Mouse (Mus musculus): ENCODE data around the gene Ccdc65. TPM values are rescaled to one million over a fixed set of nuclear protein-coding genes. Genes with fewer than 3 reads are reported as not detected.

The Ccdc65 gene
- total RNA-seq, 1 experiment from 2014 or later: not detected

- ATAC-seq (ENCODE audit: extremely low read depth, insufficient number of reproducible peaks, low FRiP score, poor library complexity, severe bottlenecking): no peak
Measured at GRCm38 (mm10) chr15:98771813-98772425, 63.9 kb downstream of the Ccdc65 start.

DNA sequence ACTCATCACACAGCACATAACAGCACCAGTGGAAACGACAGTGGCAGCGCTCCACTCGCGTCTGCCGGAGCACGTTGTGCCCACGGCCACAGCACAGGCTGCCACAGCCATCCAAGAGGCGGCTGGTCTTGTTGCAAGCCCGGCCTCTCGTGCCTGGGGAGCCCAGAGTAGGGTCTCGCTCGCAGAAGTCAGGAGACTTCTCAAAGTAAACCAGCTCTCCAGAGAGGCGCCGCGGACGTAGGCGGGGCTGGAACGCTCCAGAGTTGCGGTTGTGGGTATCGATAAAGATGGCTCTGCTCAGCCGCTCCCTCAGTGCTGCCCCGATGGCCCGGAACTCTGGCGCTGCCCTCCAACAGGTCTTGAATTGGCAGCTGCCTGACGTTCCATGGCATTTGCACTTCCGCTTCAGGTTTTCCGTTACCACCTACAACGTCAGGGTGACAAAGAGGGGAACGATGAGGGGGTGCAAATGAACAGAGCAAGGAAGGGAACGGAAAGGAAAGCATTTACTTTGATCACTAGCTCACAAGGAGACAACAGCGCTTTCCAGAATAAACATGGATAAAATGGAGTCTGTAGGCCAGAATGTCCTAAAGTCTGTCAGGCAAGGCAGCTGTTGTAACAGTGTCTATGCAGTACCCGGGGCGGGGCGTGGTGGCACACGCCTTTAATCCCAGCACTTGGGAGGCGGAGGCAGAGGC, 64.7 kb downstream of the Ccdc65 start:
- ATAC-seq (ENCODE audit: extremely low read depth, insufficient number of reproducible peaks, low FRiP score, poor library complexity, severe bottlenecking): peak; percentile 40

Other genes with a start within 250 kb of the Ccdc65 start
- not detected in 2 replicates for gene OR5BS1P, start 238.3 kb upstream of the Ccdc65 start, total RNA-seq (2017)
- not detected in 2 replicates for gene Lalba, start 225.5 kb upstream of the Ccdc65 start, total RNA-seq (2017)
- not detected in 2 replicates for gene Olfr279, start 215.8 kb upstream of the Ccdc65 start, total RNA-seq (2017)
- 39.3 and 42.1 TPM in 2 replicates for gene Kansl2, start 173.9 kb upstream of the Ccdc65 start, total RNA-seq (2017)
- 105 and 123 TPM in 2 replicates for gene Ccnt1, start 137.3 kb upstream of the Ccdc65 start, total RNA-seq (2017)
- 1.6 TPM in 1 of 2 replicates, not detected in the other for gene 4930415O20Rik, start 137.2 kb upstream of the Ccdc65 start, total RNA-seq (2017)
- 2.0 and 2.8 TPM in 2 replicates for gene Adcy6, start 98.1 kb upstream of the Ccdc65 start, total RNA-seq (2017)
- not detected in 2 replicates for gene Cacnb3, start 77.4 kb upstream of the Ccdc65 start, total RNA-seq (2017)
- gene Ddx23, start 45.3 kb upstream of the Ccdc65 start, total RNA-seq (2017): 109 and 114 TPM in 2 replicates
- 13.8 and 16.5 TPM in 2 replicates for gene Rnd1, start 30.7 kb upstream of the Ccdc65 start, total RNA-seq (2017)
- 5.6 and 10.9 TPM in 2 replicates for gene Fkbp11, start 20.0 kb downstream of the Ccdc65 start, total RNA-seq (2017)
- gene Arf3, start 55.0 kb downstream of the Ccdc65 start, total RNA-seq (2017): 53.5 and 60.3 TPM in 2 replicates
- 0.58 and 0.74 TPM in 2 replicates for gene Wnt10b, start 69.9 kb downstream of the Ccdc65 start, total RNA-seq (2017)
- not detected in 2 replicates for gene Wnt1, start 81.7 kb downstream of the Ccdc65 start, total RNA-seq (2017)
- gene Ddn, start 101.3 kb downstream of the Ccdc65 start, total RNA-seq (2017): 0.12 and 0.25 TPM in 2 replicates
- 107 and 111 TPM in 2 replicates for gene Prkag1, start 123.3 kb downstream of the Ccdc65 start, total RNA-seq (2017)
- 95.0 and 109 TPM in 2 replicates for gene Kmt2d, start 163.0 kb downstream of the Ccdc65 start, total RNA-seq (2017)
- 18.3 and 20.0 TPM in 2 replicates for gene Rhebl1, start 186.3 kb downstream of the Ccdc65 start, total RNA-seq (2017)
- 0.70 TPM in 1 of 2 replicates, not detected in the other for gene Dhh, start 190.3 kb downstream of the Ccdc65 start, total RNA-seq (2017)
- 144 and 182 TPM in 2 replicates for gene Lmbr1l, start 210.0 kb downstream of the Ccdc65 start, total RNA-seq (2017)
- gene Tuba1b, start 226.4 kb downstream of the Ccdc65 start, total RNA-seq (2017): 88.6 and 108 TPM in 2 replicates
- 27.1 and 50.0 TPM in 2 replicates for gene Gm49450, start 245.3 kb downstream of the Ccdc65 start, total RNA-seq (2017)
- 92.1 and 114 TPM in 2 replicates for gene Tuba1a, start 245.5 kb downstream of the Ccdc65 start, total RNA-seq (2017)